Mouse (Mus musculus) hindbrain, embryonic 11.5 days (tissue): ENCODE data around the gene Gpr155. TPM values are rescaled to one million over a fixed set of nuclear protein-coding genes. Genes with fewer than 3 reads are reported as not detected.
A peak's percentile ranks its signal among the peaks of the same experiment; 100 is the strongest.

Experiments
- ATAC-seq: fragments of 200-750 bp; cut with Nextera tagmentation; 2 replicates; pipeline ENCODE4 v1.8.0; 2017; ENCODE audit warnings: mild to moderate bottlenecking, moderate TSS enrichment, moderate library complexity; ENCODE audit not compliant: low FRiP score
- DNase-seq: peaks from one replicate; pipeline ENCODE4 v3.0.0-alpha.2; 2015; ENCODE audit warnings: low spot score
- H3K27ac ChIP-seq: fragments of 300-500 bp; sonication (generic); 2 replicates; pipeline ENCODE4 v1.5.1; 2014; ENCODE audit warnings: mild to moderate bottlenecking, low read depth, low read length
- H3K27me3 ChIP-seq: fragments of 300-500 bp; sonication (generic); 2 replicates; pipeline ENCODE4 v1.6.1; 2014; ENCODE audit warnings: mild to moderate bottlenecking, low read length, moderate library complexity, mixed read lengths; ENCODE audit not compliant: control insufficient read depth, insufficient read depth
- H3K36me3 ChIP-seq: fragments of 300-500 bp; sonication (generic); 2 replicates; pipeline ENCODE4 v1.6.1; 2014; ENCODE audit warnings: mild to moderate bottlenecking, low read length, moderate library complexity, mixed read lengths; ENCODE audit not compliant: control insufficient read depth, insufficient read depth
- H3K4me1 ChIP-seq: fragments of 300-500 bp; sonication (generic); replicated peaks from 2 replicates; pipeline ENCODE4 v1.6.1; 2014; ENCODE audit warnings: low read length, mixed read lengths; ENCODE audit not compliant: control insufficient read depth, insufficient read depth
- H3K4me2 ChIP-seq: fragments of 300-500 bp; sonication (generic); replicated peaks from 2 replicates; pipeline ENCODE4 v1.6.1; 2014; ENCODE audit warnings: mild to moderate bottlenecking, low read depth, low read length
- H3K4me3 ChIP-seq: fragments of 300-500 bp; sonication (generic); 2 replicates; pipeline ENCODE4 v1.5.1; 2014; ENCODE audit warnings: low read depth, low read length
- H3K9ac ChIP-seq: fragments of 300-500 bp; sonication (generic); 2 replicates; pipeline ENCODE4 v1.6.1; 2014; ENCODE audit warnings: low read depth, low read length
- H3K9me3 ChIP-seq: fragments of 300-500 bp; sonication (generic); 2 replicates; pipeline ENCODE4 v1.6.1; 2016; ENCODE audit warnings: low read length; ENCODE audit not compliant: control insufficient read depth
- WGBS: fragments of 180-500 bp; shearing (Covaris S2); extraction: QIAGEN DNeasy Blood & Tissue Kit; methylation state at CpG from one replicate; pipeline ENCODE4 v1.1.7; 2014; 5-methylcytosine and 5-hydroxymethylcytosine counted together
- polyA plus RNA-seq: library from polyadenylated mRNA; unstranded; fragments of >200 nt; fragmentation: Nextera tagmentation; extraction: Ambion mirVana; gene quantifications from 2 replicates; pipeline ENCODE4 v1.2.1, GENCODE M21; 2014

Gpr155 gene
- polyA plus RNA-seq, 1 experiment from 2014 or later: 5.2 TPM

DNA sequence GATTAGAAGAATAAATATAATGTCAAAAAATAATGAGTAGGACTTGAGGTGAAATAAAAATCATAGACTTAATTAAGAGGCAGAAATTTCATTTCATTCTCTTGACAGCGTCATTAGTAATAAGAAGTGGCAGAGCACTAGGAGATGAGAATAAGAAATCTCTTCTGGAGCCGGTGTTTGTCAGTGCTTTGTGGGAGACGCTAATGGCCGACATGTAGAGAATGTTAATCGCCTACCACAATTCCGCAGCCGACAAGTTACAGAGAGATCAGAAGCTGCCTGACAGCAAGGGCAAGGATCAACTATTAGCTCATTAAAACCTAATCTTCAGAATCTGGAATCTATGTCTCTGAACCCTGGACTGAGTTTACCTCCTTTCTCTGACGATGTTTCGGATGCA, 38.6 kb downstream of the Gpr155 start:
- no peaks in the 10 kb centered on the region for H3K36me3 ChIP-seq
- ATAC-seq (no peak), DNase-seq (no peak)
- no peak overlapping the region for H3K4me3 ChIP-seq
- H3K9me3 ChIP-seq: no peaks in the 10 kb centered on the region
- H3K9ac ChIP-seq: no peak overlapping the region
- H3K4me2 ChIP-seq: no peak overlapping the region
- no peak overlapping the region for H3K27ac ChIP-seq
- H3K27me3 ChIP-seq: no peaks in the 10 kb centered on the region
- 71% methylated on average over 9 of the region's 9 CpGs for WGBS
- no peaks in the 10 kb centered on the region for H3K4me1 ChIP-seq

DNA sequence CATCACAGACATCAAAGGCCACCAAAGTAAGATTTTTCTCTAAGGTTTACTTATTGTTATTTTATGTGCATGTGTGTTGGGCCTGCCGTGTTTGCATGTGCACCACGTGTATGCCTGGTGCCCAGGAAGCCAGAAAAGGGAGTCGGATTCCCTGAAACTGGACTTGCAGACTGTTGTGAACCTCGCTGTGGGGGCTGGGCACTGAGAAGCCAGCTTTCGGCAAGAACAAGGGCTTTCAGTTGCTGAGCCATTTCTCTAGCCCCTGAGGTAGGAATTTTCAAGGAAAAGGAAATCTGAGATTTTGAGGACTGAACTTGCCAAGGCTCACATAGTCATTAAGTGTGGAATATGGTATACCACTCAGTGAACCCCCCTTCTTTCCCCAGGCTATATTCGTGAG, 39.2 kb downstream of the Gpr155 start:
- WGBS: 68% methylated on average over 6 of the region's 6 CpGs
- Histone ChIP-seq H3K4me3 (no peak overlapping the region), H3K4me2 (no peak overlapping the region), H3K9me3 (no peaks in the 10 kb centered on the region), H3K27ac (no peak overlapping the region), H3K4me1 (no peaks in the 10 kb centered on the region), H3K9ac (no peak overlapping the region), H3K36me3 (no peaks in the 10 kb centered on the region), H3K27me3 (no peaks in the 10 kb centered on the region)
- ATAC-seq: no peak
- peak; percentile 6 for DNase-seq

DNA sequence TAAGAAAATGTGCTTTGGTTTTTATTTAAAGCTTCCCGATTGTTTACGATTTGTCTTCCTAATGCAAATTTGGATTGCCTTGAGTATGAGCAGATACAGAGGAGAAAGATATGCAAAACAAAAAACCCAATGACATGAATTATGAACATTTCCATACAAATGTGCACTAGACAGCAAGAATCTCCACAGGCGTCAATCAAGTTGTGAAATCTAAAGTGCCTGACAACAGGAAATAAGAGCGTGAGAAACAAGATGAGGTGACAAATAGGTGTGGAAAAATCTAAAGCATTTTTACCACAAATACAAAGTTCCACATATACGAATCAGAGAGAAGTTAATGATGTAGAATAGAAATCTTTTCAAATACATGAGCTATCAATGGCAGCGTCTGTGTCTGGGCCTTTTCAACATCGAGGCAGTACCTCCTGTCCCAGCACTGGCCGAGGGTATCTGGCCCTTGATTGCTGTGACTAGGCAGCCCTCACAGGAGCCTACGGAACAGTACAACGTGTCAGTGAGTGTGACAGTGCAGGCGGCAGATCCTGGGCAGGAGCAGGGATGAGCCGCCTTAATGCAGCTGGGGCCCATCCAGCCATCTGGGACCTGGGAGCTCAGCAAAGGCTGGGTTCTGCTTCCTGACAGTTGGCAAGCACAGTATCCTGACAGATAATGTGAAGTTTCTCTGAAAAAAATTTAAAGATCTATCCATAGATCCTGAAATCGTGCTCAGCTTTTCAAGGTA, 39.9 kb downstream of the Gpr155 start:
- Histone ChIP-seq H3K27me3 (no peaks in the 10 kb centered on the region), H3K36me3 (no peaks in the 10 kb centered on the region), H3K4me1 (no peaks in the 10 kb centered on the region), H3K27ac (no peak overlapping the region), H3K9ac (no peak overlapping the region), H3K4me2 (no peak overlapping the region), H3K9me3 (no peaks in the 10 kb centered on the region), H3K4me3 (no peak overlapping the region)
- ATAC-seq: no peak
- DNase-seq: peak; percentile 15
- WGBS: 68% methylated on average over 13 of the region's 13 CpGs

DNA sequence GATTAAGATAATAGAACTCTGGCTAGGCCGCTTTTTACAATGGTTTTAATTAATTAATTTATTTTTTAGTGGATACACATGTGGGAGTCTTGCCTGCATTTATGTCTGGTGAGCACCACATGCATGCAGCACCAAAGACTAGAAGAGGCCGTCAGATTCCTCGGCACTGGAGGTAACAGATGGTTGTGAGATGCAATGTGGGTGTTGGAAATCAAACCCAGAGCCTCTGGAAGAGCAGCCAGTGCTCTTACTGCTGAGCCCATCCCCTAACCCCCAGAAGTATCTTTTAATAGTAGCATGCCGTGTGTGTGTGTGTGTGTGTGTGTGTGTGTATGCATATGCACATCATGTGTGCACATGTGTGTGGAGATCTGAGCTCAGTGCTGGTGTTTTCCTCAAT, 41.2 kb downstream of the Gpr155 start:
- Histone ChIP-seq H3K27me3 (no peaks in the 10 kb centered on the region), H3K4me2 (no peak overlapping the region), H3K36me3 (no peaks in the 10 kb centered on the region), H3K9ac (no peak overlapping the region), H3K27ac (no peak overlapping the region), H3K9me3 (no peaks in the 10 kb centered on the region), H3K4me3 (no peak overlapping the region), H3K4me1 (no peaks in the 10 kb centered on the region)
- no peak for ATAC-seq
- 86% methylated on average over 4 of the region's 4 CpGs for WGBS
- no peak for DNase-seq

DNA sequence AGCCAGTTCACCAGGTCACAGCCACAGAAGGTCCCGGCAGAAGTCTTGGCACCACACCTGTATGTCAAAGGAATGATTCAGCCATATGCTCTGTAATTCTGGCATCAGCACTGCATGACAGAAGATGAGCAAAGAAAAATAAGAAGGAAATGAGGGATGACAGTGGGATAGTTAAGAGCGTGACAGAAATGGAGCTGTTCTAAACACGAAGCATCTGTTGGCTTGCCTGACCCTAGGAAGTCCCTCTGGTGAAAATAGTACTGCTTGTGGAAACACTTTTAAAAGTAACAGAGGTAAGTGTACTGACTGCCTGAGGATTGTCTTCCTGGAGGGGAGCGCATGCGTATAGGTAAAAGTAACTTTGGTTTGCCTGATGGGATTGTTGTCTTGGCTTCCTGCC, 42.7 kb downstream of the Gpr155 start:
- DNase-seq: no peak
- H3K4me2 ChIP-seq: no peak overlapping the region
- no peaks in the 10 kb centered on the region for H3K9me3 ChIP-seq
- no peak overlapping the region for H3K9ac ChIP-seq
- H3K27me3 ChIP-seq: no peaks in the 10 kb centered on the region
- 92% methylated on average over 5 of the region's 5 CpGs for WGBS
- ATAC-seq: no peak
- H3K36me3 ChIP-seq: no peaks in the 10 kb centered on the region
- no peak overlapping the region for H3K27ac ChIP-seq
- H3K4me1 ChIP-seq: no peaks in the 10 kb centered on the region
- no peak overlapping the region for H3K4me3 ChIP-seq

DNA sequence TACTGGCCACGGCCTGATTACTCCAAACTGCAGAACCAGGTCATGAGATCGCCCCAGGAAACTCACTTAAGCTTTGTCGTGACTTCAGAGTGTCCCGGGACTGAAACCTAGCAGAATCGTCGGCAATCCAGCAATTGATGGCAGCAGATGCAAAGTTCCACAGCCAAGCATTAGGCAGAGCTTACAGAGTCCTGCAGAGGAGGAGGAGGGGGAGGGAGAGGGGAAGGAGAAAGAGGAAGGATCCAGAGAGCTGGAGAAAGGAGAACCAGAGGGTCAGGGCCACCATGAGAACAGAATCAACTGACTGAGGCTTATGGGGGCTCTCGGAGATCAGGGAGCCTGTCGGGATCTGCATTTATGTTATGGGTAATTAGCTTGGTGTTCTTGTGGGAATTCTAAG, 48.0 kb downstream of the Gpr155 start:
- Histone ChIP-seq H3K4me1 (no peaks in the 10 kb centered on the region), H3K9ac (no peak overlapping the region), H3K4me3 (no peak overlapping the region), H3K27me3 (no peaks in the 10 kb centered on the region), H3K36me3 (no peaks in the 10 kb centered on the region), H3K9me3 (no peaks in the 10 kb centered on the region), H3K27ac (no peak overlapping the region), H3K4me2 (no peak overlapping the region)
- WGBS: 81% methylated on average over 8 of the region's 8 CpGs
- no peak for DNase-seq
- ATAC-seq: no peak

DNA sequence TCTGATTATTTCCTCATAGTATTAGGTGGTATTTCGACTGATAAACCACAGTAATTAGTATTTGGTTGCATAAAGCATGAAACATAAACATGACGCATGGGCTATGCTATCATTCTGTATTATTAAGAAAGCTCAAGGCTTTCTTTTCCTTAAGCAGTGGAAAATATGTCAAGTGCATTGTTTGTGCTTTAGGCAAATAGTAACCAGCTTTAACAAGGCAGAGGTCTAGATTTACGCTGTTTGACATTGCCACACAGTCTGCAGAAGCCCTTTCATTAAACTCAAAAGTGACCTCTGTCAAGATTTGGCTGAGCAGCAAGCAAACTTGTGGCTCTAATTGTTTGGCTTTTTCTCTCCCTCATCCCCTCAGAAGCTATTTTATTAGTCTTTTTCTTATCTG, 50.4 kb downstream of the Gpr155 start:
- H3K4me1 ChIP-seq: no peaks in the 10 kb centered on the region
- no peaks in the 10 kb centered on the region for H3K27me3 ChIP-seq
- DNase-seq (no peak), ATAC-seq (no peak)
- H3K4me3 ChIP-seq: no peak overlapping the region
- no peak overlapping the region for H3K27ac ChIP-seq
- no peak overlapping the region for H3K4me2 ChIP-seq
- H3K36me3 ChIP-seq: no peaks in the 10 kb centered on the region
- H3K9ac ChIP-seq: no peak overlapping the region
- WGBS: 90% methylated on average over 3 of the region's 3 CpGs
- no peaks in the 10 kb centered on the region for H3K9me3 ChIP-seq

DNA sequence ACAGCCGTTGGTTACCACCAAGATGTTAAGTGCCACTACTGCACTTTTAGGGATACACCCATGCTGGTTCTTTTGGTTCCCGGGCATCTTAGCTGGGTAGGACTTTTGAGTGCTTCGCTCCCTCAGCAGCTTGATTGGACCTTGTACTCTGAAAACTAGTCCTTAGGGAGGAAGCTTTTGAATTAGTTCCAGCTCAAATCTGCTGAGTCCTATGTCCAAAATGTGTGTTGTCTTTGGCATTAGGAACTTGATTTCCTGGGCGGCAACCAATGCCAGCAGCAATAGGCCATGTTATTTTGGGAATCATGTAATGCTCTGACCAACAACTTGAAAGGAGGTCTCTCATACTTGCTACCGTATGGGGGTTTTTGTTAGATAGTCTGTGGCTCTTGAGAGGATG, 60.5 kb downstream of the Gpr155 start:
- DNase-seq: no peak
- Histone ChIP-seq H3K4me2 (no peak overlapping the region), H3K27me3 (no peaks in the 10 kb centered on the region), H3K27ac (no peak overlapping the region), H3K9me3 (no peaks in the 10 kb centered on the region), H3K4me3 (no peak overlapping the region), H3K4me1 (no peaks in the 10 kb centered on the region), H3K9ac (no peak overlapping the region), H3K36me3 (no peaks in the 10 kb centered on the region)
- 90% methylated on average over 5 of the region's 5 CpGs for WGBS
- ATAC-seq: no peak

DNA sequence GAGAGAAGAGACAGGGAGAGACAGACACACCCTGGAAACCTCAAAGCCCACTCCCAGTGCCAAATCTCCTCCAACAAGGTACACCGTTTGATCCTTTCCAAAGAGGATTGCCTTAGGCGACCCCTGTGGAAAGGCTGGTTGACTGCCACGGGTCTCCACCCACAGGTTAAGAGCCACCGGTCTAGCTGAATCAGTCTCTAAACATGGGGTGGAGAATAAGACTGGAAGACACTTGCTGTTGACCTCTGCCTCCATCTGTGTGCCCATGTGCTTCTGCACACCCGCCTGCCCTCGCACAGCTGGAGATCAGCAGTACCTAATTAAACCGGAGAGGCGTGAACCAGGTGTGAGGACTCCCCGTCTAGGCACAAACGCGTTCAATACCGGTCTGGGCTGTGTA, 63.4 kb downstream of the Gpr155 start:
- no peak for DNase-seq
- no peak overlapping the region for H3K4me2 ChIP-seq
- no peaks in the 10 kb centered on the region for H3K4me1 ChIP-seq
- no peak overlapping the region for H3K4me3 ChIP-seq
- H3K36me3 ChIP-seq: no peaks in the 10 kb centered on the region
- no peaks in the 10 kb centered on the region for H3K9me3 ChIP-seq
- ATAC-seq: no peak
- no peak overlapping the region for H3K27ac ChIP-seq
- WGBS: 70% methylated on average over 12 of the region's 12 CpGs
- no peaks in the 10 kb centered on the region for H3K27me3 ChIP-seq
- H3K9ac ChIP-seq: no peak overlapping the region
